Mouse (Mus musculus) liver, embryonic 14.5 days (tissue): ENCODE measurements around the gene Grrp1. TPM values are rescaled to one million over a fixed set of nuclear protein-coding genes. Genes with fewer than 3 reads are reported as not detected.

Experiments
- ATAC-seq: fragments of 200-750 bp; cut with Nextera tagmentation; 2 replicates; pipeline ENCODE4 v1.8.0; 2017; ENCODE audit warnings: moderate number of reproducible peaks, mild to moderate bottlenecking, moderate library complexity; ENCODE audit not compliant: insufficient read depth
- DNase-seq, 3 experiments: peaks; one replicate each; pipeline ENCODE4 v3.0.0-alpha.2; 2012 to 2013; ENCODE audit warnings: low read depth in 3 of 3, low spot score in 3 of 3
- H3K27ac ChIP-seq: fragments of 300-500 bp; sonication (generic); 2 replicates; pipeline ENCODE4 v1.5.1; 2014; ENCODE audit warnings: moderate library complexity, mild to moderate bottlenecking, control low read depth, inconsistent platforms
- H3K27me3 ChIP-seq: fragments of 300-500 bp; sonication (generic); 2 replicates; pipeline ENCODE4 v1.6.1; 2014; ENCODE audit warnings: mild to moderate bottlenecking, low read length, moderate library complexity; ENCODE audit not compliant: control insufficient read depth, insufficient read depth
- H3K36me3 ChIP-seq: fragments of 300-500 bp; sonication (generic); replicated peaks from 2 replicates; pipeline ENCODE4 v1.6.1; 2014; ENCODE audit warnings: low read depth; ENCODE audit not compliant: control insufficient read depth, insufficient read depth
- H3K4me1 ChIP-seq, 2 experiments: fragments of 200-500 bp in 1 of 2; fragments of 300-500 bp in 1 of 2; sonication (generic) in 1 of 2; replicated peaks; 2 replicates each; pipeline ENCODE4 v1.6.1; 2012 to 2014; ENCODE audit warnings: antibody characterized with exemption in 1 of 2, inconsistent platforms in 1 of 2, low read length in 1 of 2; ENCODE audit not compliant: control insufficient read depth in 2 of 2, insufficient read depth in 2 of 2
- H3K4me2 ChIP-seq: fragments of 300-500 bp; sonication (generic); 2 replicates; pipeline ENCODE4 v1.6.1; 2014; ENCODE audit warnings: low read depth, mild to moderate bottlenecking, control low read depth, moderate library complexity
- H3K4me3 ChIP-seq, 2 experiments: fragments of 200-500 bp in 1 of 2; fragments of 300-500 bp in 1 of 2; sonication (generic) in 1 of 2; 2 replicates each; pipeline ENCODE4 v1.5.1; 2012 to 2014; ENCODE audit warnings: low read depth in 2 of 2, low read length in 2 of 2, mild to moderate bottlenecking in 2 of 2, control low read depth in 1 of 2, inconsistent platforms in 1 of 2, moderate library complexity in 1 of 2; ENCODE audit not compliant: insufficient read depth in 1 of 2
- H3K9ac ChIP-seq: fragments of 300-500 bp; sonication (generic); replicated peaks from 2 replicates; pipeline ENCODE4 v1.6.1; 2014; ENCODE audit warnings: mild to moderate bottlenecking, control low read depth, moderate library complexity
- H3K9me3 ChIP-seq: fragments of 300-500 bp; sonication (generic); 2 replicates; pipeline ENCODE4 v1.6.1; 2016; ENCODE audit warnings: low read length, mixed read lengths; ENCODE audit not compliant: control insufficient read depth
- CTCF ChIP-seq: IDR thresholded peaks from 2 replicates; pipeline ENCODE4 v1.5.1; 2016; ENCODE audit warnings: antibody characterized with exemption, low read depth, control low read depth
- EP300 ChIP-seq: IDR thresholded peaks from 2 replicates; pipeline ENCODE4 v1.6.1; 2016; ENCODE audit warnings: antibody characterized with exemption, low read depth
- WGBS: fragments of 180-500 bp; shearing (Covaris S2); extraction: QIAGEN DNeasy Blood & Tissue Kit; methylation state at CpG from one replicate; pipeline ENCODE4 v1.1.7; 2014; ENCODE audit not compliant: insufficient replicate concordance; 5-methylcytosine and 5-hydroxymethylcytosine counted together
- polyA plus RNA-seq, 2 experiments: library from polyadenylated mRNA; depleted of rRNA in 1 of 2; stranded (reverse) in 1 of 2; unstranded in 1 of 2; fragments of >200 nt; fragmentation: Nextera tagmentation in 1 of 2; extraction: Ambion mirVana in 1 of 2; gene quantifications; 2 replicates each; pipeline versions ENCODE4 v1.2.1 to v1.2.3; 2012 to 2014

Grrp1 gene
- polyA plus RNA-seq, 2 experiments: 0.55 to 0.77 TPM

- no peaks in the 10 kb centered on the region for H3K36me3 ChIP-seq
- peaks cover 0 to 15% of the 10 kb centered on the region in 2 experiments; a peak in 2 of 4 replicates for H3K4me1 ChIP-seq
- no peak overlapping the region for H3K27ac ChIP-seq
- WGBS: 34% methylated on average over 11 of the region's 11 CpGs
- no peak overlapping the region for H3K4me2 ChIP-seq
- no peaks in the 10 kb centered on the region for H3K9me3 ChIP-seq
- no peak for DNase-seq
- H3K9ac ChIP-seq: no peak overlapping the region
- peaks cover 28% of the 10 kb centered on the region for H3K27me3 ChIP-seq
- ATAC-seq: no peak
- TF ChIP-seq EP300: no peak
- TF ChIP-seq CTCF: no peak
- no peak overlapping the region for H3K4me3 ChIP-seq
Measured at GRCm38 (mm10) chr4:134258354-134258753, 4.4 kb upstream of the Grrp1 start.

- no peak overlapping the region for H3K27ac ChIP-seq
- H3K36me3 ChIP-seq: no peaks in the 10 kb centered on the region
- H3K9me3 ChIP-seq: no peaks in the 10 kb centered on the region
- H3K27me3 ChIP-seq: peaks cover 37% of the 10 kb centered on the region
- H3K9ac ChIP-seq: no peak overlapping the region
- DNase-seq (no peak), ATAC-seq (no peak)
- peaks cover 0 to 15% of the 10 kb centered on the region in 2 experiments; a peak in 2 of 4 replicates for H3K4me1 ChIP-seq
- TF ChIP-seq EP300 (no peak), CTCF (no peak)
- H3K4me2 ChIP-seq: no peak overlapping the region
- 32% methylated on average over 11 of the region's 11 CpGs for WGBS
- no peak overlapping the region for H3K4me3 ChIP-seq
Measured at GRCm38 (mm10) chr4:134257198-134258009, 3.5 kb upstream of the Grrp1 start.

GRCm38 (mm10) chr4:134256407-134257197, 2.7 kb upstream of the Grrp1 start:
- WGBS: 26% methylated on average over 18 of the region's 19 CpGs
- H3K4me3 ChIP-seq: no peak overlapping the region
- H3K27me3 ChIP-seq: peaks cover 45% of the 10 kb centered on the region
- no peak for ATAC-seq
- no peaks in the 10 kb centered on the region for H3K9me3 ChIP-seq
- H3K4me1 ChIP-seq: peaks cover 0 to 18% of the 10 kb centered on the region in 2 experiments; a peak in 2 of 4 replicates
- H3K4me2 ChIP-seq: no peak overlapping the region
- H3K9ac ChIP-seq: no peak overlapping the region
- H3K27ac ChIP-seq: no peak overlapping the region
- TF ChIP-seq EP300: no peak
- no peak for TF ChIP-seq CTCF
- no peaks in the 10 kb centered on the region for H3K36me3 ChIP-seq
- no peak for DNase-seq

- H3K36me3 ChIP-seq: no peaks in the 10 kb centered on the region
- H3K9ac ChIP-seq: no peak overlapping the region
- DNase-seq (no peak), ATAC-seq (no peak)
- peaks cover 0 to 18% of the 10 kb centered on the region in 2 experiments; a peak in 2 of 4 replicates for H3K4me1 ChIP-seq
- WGBS: 34% methylated on average over 4 of the region's 4 CpGs
- H3K4me3 ChIP-seq: no peak overlapping the region
- no peaks in the 10 kb centered on the region for H3K9me3 ChIP-seq
- H3K4me2 ChIP-seq: no peak overlapping the region
- no peak overlapping the region for H3K27ac ChIP-seq
- H3K27me3 ChIP-seq: peaks cover 53% of the 10 kb centered on the region
- TF ChIP-seq EP300: no peak
- no peak for TF ChIP-seq CTCF
Measured at GRCm38 (mm10) chr4:134255854-134256253, 1.9 kb upstream of the Grrp1 start.

GRCm38 (mm10) chr4:134254835-134255234, 929 bp upstream of the Grrp1 start:
- H3K4me1 ChIP-seq: peaks cover 0 to 18% of the 10 kb centered on the region in 2 experiments; a peak in 2 of 4 replicates
- H3K27ac ChIP-seq: no peak overlapping the region
- H3K4me2 ChIP-seq: no peak overlapping the region
- no peaks in the 10 kb centered on the region for H3K9me3 ChIP-seq
- H3K36me3 ChIP-seq: no peaks in the 10 kb centered on the region
- no peak for ATAC-seq
- no peak for TF ChIP-seq EP300
- TF ChIP-seq CTCF: no peak
- H3K9ac ChIP-seq: no peak overlapping the region
- DNase-seq: no peak
- H3K4me3 ChIP-seq: no peak overlapping the region
- H3K27me3 ChIP-seq: peaks cover 63% of the 10 kb centered on the region
- WGBS: 36% methylated on average over 3 of the region's 3 CpGs
